Mouse (Mus musculus): ENCODE measurements at regions not wholly inside any gene's neighbourhood (a gene's known extent, or its start where the extent isn't known, plus 50 kb on each side); places are given as distances from the start of the nearest gene placed in this dataset.

DNA sequence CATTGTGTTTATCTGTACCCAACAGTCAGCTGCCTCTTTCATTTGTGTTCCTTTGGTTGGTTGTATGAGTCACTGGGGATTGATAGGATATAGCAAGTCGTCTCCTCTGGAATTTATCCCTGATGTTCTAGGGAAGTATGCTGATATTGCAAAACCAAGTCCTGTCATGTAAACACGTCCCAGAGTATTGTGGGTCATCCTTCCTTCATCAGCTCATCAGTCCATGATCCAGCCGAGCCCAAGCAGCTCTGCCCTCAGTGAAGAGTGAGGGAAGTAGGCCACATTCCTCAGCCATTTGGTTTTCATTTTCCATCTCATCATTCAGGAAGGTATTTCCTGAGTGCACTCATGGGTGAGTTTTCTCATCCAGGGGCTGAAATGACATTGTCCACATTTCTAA is 54.3 kb upstream of the Ampd3 start:
- 72% methylated on average over 3 of the region's 3 CpGs for WGBS

GRCm38 (mm10) chr7:110715110-110715509 is 52.9 kb upstream of the Ampd3 start:
- Histone ChIP-seq H3K36me3 (ENCODE audit: insufficient read depth, low read length) (no peaks in the 10 kb centered on the region), H3K27me3 (ENCODE audit: insufficient read depth, low read length) (no peaks in the 10 kb centered on the region), H3K27ac (ENCODE audit: low read length) (no peak overlapping the region), H3K4me2 (replicated peaks; ENCODE audit: low read depth, low read length) (no peak overlapping the region), H3K9me3 (ENCODE audit: low read length) (peaks cover 5% of the 10 kb centered on the region), H3K9ac (replicated peaks; ENCODE audit: low read length) (no peak overlapping the region), H3K4me1 (ENCODE audit: insufficient read depth, low read length) (no peaks in the 10 kb centered on the region), H3K4me3 (ENCODE audit: low read length) (no peak overlapping the region)
- 81% methylated on average over 3 of the region's 3 CpGs for WGBS
- ATAC-seq (ENCODE audit: low FRiP score, low TSS enrichment): no peak

More for the DNA sequence above, 54.3 kb upstream of the Ampd3 start:
- no peak overlapping the region for H3K4me3 ChIP-seq (ENCODE audit: low read length)
- ATAC-seq (ENCODE audit: low FRiP score, low TSS enrichment): no peak
- no peaks in the 10 kb centered on the region for H3K27me3 ChIP-seq (ENCODE audit: insufficient read depth, low read length)
- H3K36me3 ChIP-seq (ENCODE audit: insufficient read depth, low read length): no peaks in the 10 kb centered on the region
- H3K27ac ChIP-seq (ENCODE audit: low read length): no peak overlapping the region
- no peak overlapping the region for H3K9ac ChIP-seq (replicated peaks; ENCODE audit: low read length)
- H3K4me1 ChIP-seq (ENCODE audit: insufficient read depth, low read length): no peaks in the 10 kb centered on the region
- no peak overlapping the region for H3K4me2 ChIP-seq (replicated peaks; ENCODE audit: low read depth, low read length)
- peaks cover 5% of the 10 kb centered on the region for H3K9me3 ChIP-seq (ENCODE audit: low read length)

- Histone ChIP-seq H3K9me3 (ENCODE audit: low read length) (peaks cover 5% of the 10 kb centered on the region), H3K4me1 (ENCODE audit: insufficient read depth, low read length) (no peaks in the 10 kb centered on the region), H3K9ac (replicated peaks; ENCODE audit: low read length) (no peak overlapping the region), H3K27ac (ENCODE audit: low read length) (no peak overlapping the region), H3K4me2 (replicated peaks; ENCODE audit: low read depth, low read length) (no peak overlapping the region), H3K4me3 (ENCODE audit: low read length) (no peak overlapping the region), H3K27me3 (ENCODE audit: insufficient read depth, low read length) (no peaks in the 10 kb centered on the region), H3K36me3 (ENCODE audit: insufficient read depth, low read length) (no peaks in the 10 kb centered on the region)
- WGBS: 79% methylated on average over 6 of the region's 6 CpGs
- ATAC-seq (ENCODE audit: low FRiP score, low TSS enrichment): no peak
Measured at GRCm38 (mm10) chr7:110715545-110715944, 52.5 kb upstream of the Ampd3 start.

GRCm38 (mm10) chr7:110717104-110717503 is 50.9 kb upstream of the Ampd3 start:
- Histone ChIP-seq H3K9me3 (ENCODE audit: low read length) (no peaks in the 10 kb centered on the region), H3K27ac (ENCODE audit: low read length) (no peak overlapping the region), H3K4me2 (replicated peaks; ENCODE audit: low read depth, low read length) (no peak overlapping the region), H3K4me1 (ENCODE audit: insufficient read depth, low read length) (no peaks in the 10 kb centered on the region), H3K27me3 (ENCODE audit: insufficient read depth, low read length) (no peaks in the 10 kb centered on the region), H3K4me3 (ENCODE audit: low read length) (no peak overlapping the region), H3K36me3 (ENCODE audit: insufficient read depth, low read length) (no peaks in the 10 kb centered on the region), H3K9ac (replicated peaks; ENCODE audit: low read length) (no peak overlapping the region)
- 80% methylated on average over 6 of the region's 6 CpGs for WGBS
- no peak for ATAC-seq (ENCODE audit: low FRiP score, low TSS enrichment)

All from kidney, embryonic 16.5 days (tissue).